Mouse (Mus musculus): ENCODE data around the gene Gm10320.

GRCm38 (mm10) chr13:98471756-98472155 is 20.0 kb downstream of the Gm10320 start:
- no peak for TF ChIP-seq POLR2A (IDR thresholded peaks at IDR 0.05; ENCODE audit: insufficient read length, low read depth)
- TF ChIP-seq MYOD1 (IDR thresholded peaks at IDR 0.05; ENCODE audit: control insufficient read depth in 1 of 3, insufficient read length in 2 of 3, low read depth in 2 of 3): no peak
- TF ChIP-seq TCF3 (IDR thresholded peaks at IDR 0.05; ENCODE audit: insufficient read length, low read depth): no peak
- no peak for TF ChIP-seq E2F4 (IDR thresholded peaks at IDR 0.05; ENCODE audit: insufficient read depth)
- TF ChIP-seq POLR2AphosphoS2 (IDR thresholded peaks at IDR 0.05; ENCODE audit: insufficient read length, low read depth): no peak
- TF ChIP-seq MAX (IDR thresholded peaks at IDR 0.05; ENCODE audit: low read depth): no peak
- TF ChIP-seq USF1 (IDR thresholded peaks at IDR 0.05; ENCODE audit: low read depth): no peak
- TF ChIP-seq TCF12 (IDR thresholded peaks at IDR 0.05; ENCODE audit: insufficient read depth, poor library complexity, severe bottlenecking): no peak
- no peak for TF ChIP-seq MYOG (IDR thresholded peaks at IDR 0.05; ENCODE audit: control insufficient read depth in 1 of 3, insufficient read depth in 1 of 3, insufficient read length in 2 of 3, low read depth in 2 of 3)
- TF ChIP-seq CEBPB (IDR thresholded peaks at IDR 0.05; ENCODE audit: insufficient read depth, poor library complexity, severe bottlenecking): no peak
- no peak for TF ChIP-seq REST (IDR thresholded peaks at IDR 0.05; ENCODE audit: insufficient read depth, insufficient read length)
